Mouse (Mus musculus): ENCODE measurements around the gene Oxsr1. TPM values are rescaled to one million over a fixed set of nuclear protein-coding genes. Genes with fewer than 3 reads are reported as not detected.
"Not testable (repeated sequence)": the region's sequence is repeated elsewhere in the genome, so short reads cannot be mapped to it uniquely, and the experiment has no call there.

Gene Oxsr1
- polyA plus RNA-seq, 1 experiment from 2014 or later: 22.2 TPM

GRCm38 (mm10) chr9:119323260-119323645 is 1.0 kb upstream of the Oxsr1 start:
- peak overlapping the region; percentile 93 for H3K27ac ChIP-seq
- H3K36me3 ChIP-seq (ENCODE audit: inconsistent target): no peaks in the 10 kb centered on the region
- 7% methylated on average over 9 of the region's 9 CpGs for WGBS (ENCODE audit: missing documents)
- H3K4me3 ChIP-seq (ENCODE audit: inconsistent target): peak overlapping the region; percentile 78
- H3K79me2 ChIP-seq (ENCODE audit: inconsistent target): peaks cover 36% of the 10 kb centered on the region

GRCm38 (mm10) chr9:119321392-119322229 is 616 bp downstream of the Oxsr1 start:
- H3K27ac ChIP-seq: no peak overlapping the region

GRCm38 (mm10) chr9:119320946-119321345 is 1.3 kb downstream of the Oxsr1 start:
- H3K79me2 ChIP-seq (ENCODE audit: inconsistent target): peaks cover 59% of the 10 kb centered on the region
- peak overlapping the region; percentile 69 for H3K4me3 ChIP-seq (ENCODE audit: inconsistent target)
- H3K36me3 ChIP-seq (ENCODE audit: inconsistent target): no peaks in the 10 kb centered on the region
- H3K27ac ChIP-seq: no peak overlapping the region
- WGBS (ENCODE audit: missing documents): 48% methylated on average over 7 of the region's 7 CpGs

More at GRCm38 (mm10) chr9:119321392-119322229, 616 bp downstream of the Oxsr1 start:
- under 1% methylated on average over 57 of the region's 59 CpGs for WGBS (ENCODE audit: missing documents)
- Histone ChIP-seq H3K36me3 (ENCODE audit: inconsistent target) (no peaks in the 10 kb centered on the region), H3K79me2 (ENCODE audit: inconsistent target) (peaks cover 53% of the 10 kb centered on the region), H3K4me3 (ENCODE audit: inconsistent target) (peak overlapping the region; percentile 69)

- Histone ChIP-seq H3K4me3 (ENCODE audit: inconsistent target) (no peak overlapping the region), H3K36me3 (ENCODE audit: inconsistent target) (no peaks in the 10 kb centered on the region), H3K27ac (no peak overlapping the region), H3K79me2 (ENCODE audit: inconsistent target) (peaks cover 64% of the 10 kb centered on the region)
- whole genome bisulfite sequencing (ENCODE audit: missing documents): 95% methylated on average over 6 of the region's 7 CpGs
Measured at GRCm38 (mm10) chr9:119320446-119320845, 1.8 kb downstream of the Oxsr1 start.

GRCm38 (mm10) chr9:119318891-119319290 is 3.3 kb downstream of the Oxsr1 start:
- Histone ChIP-seq H3K36me3 (ENCODE audit: inconsistent target) (no peaks in the 10 kb centered on the region), H3K79me2 (ENCODE audit: inconsistent target) (peaks cover 80% of the 10 kb centered on the region), H3K4me3 (ENCODE audit: inconsistent target) (no peak overlapping the region), H3K27ac (no peak overlapping the region)
- WGBS (ENCODE audit: missing documents): 100% methylated on average over 1 of the region's 1 CpGs

- no peaks in the 10 kb centered on the region for H3K36me3 ChIP-seq (ENCODE audit: inconsistent target)
- WGBS (ENCODE audit: missing documents): 93% methylated on average over 9 of the region's 10 CpGs
- peaks cover 100% of the 10 kb centered on the region for H3K79me2 ChIP-seq (ENCODE audit: inconsistent target)
- no peak overlapping the region for H3K27ac ChIP-seq
- no peak overlapping the region for H3K4me3 ChIP-seq (ENCODE audit: inconsistent target)
Measured at GRCm38 (mm10) chr9:119313096-119313495, 9.1 kb downstream of the Oxsr1 start.

- Histone ChIP-seq H3K27ac (no peak overlapping the region), H3K36me3 (ENCODE audit: inconsistent target) (0 out of 2 replicates have a peak, but pooled peaks cover 6% of the 10 kb centered on the region), H3K79me2 (ENCODE audit: inconsistent target) (peaks cover 96% of the 10 kb centered on the region), H3K4me3 (ENCODE audit: inconsistent target) (no peak overlapping the region)
- WGBS (ENCODE audit: missing documents): 79% methylated on average over 1 of the region's 1 CpGs
Measured at GRCm38 (mm10) chr9:119309067-119309466, 13.2 kb downstream of the Oxsr1 start.

GRCm38 (mm10) chr9:119305863-119306262 is 16.4 kb downstream of the Oxsr1 start:
- Histone ChIP-seq H3K36me3 (ENCODE audit: inconsistent target) (0 out of 2 replicates have a peak, but pooled peaks cover 8% of the 10 kb centered on the region), H3K27ac (no peak overlapping the region), H3K4me3 (ENCODE audit: inconsistent target) (no peak overlapping the region), H3K79me2 (ENCODE audit: inconsistent target) (peaks cover 64% of the 10 kb centered on the region)
- WGBS (ENCODE audit: missing documents): 90% methylated on average over 3 of the region's 7 CpGs

GRCm38 (mm10) chr9:119298563-119298962 is 23.7 kb downstream of the Oxsr1 start:
- Histone ChIP-seq H3K36me3 (ENCODE audit: inconsistent target) (no peaks in the 10 kb centered on the region), H3K27ac (no peak overlapping the region), H3K79me2 (ENCODE audit: inconsistent target) (no peaks in the 10 kb centered on the region; the same call in 1 of the 2 replicates), H3K4me3 (ENCODE audit: inconsistent target) (no peak overlapping the region)
- 91% methylated on average over 3 of the region's 3 CpGs for WGBS (ENCODE audit: missing documents)

GRCm38 (mm10) chr9:119297696-119298095 is 24.5 kb downstream of the Oxsr1 start:
- H3K36me3 ChIP-seq (ENCODE audit: inconsistent target): peaks cover under 1% of the 10 kb centered on the region; the same call in 1 of the 2 replicates
- no peak overlapping the region for H3K27ac ChIP-seq
- H3K4me3 ChIP-seq (ENCODE audit: inconsistent target): no peak overlapping the region
- H3K79me2 ChIP-seq (ENCODE audit: inconsistent target): no peaks in the 10 kb centered on the region; the same call in 1 of the 2 replicates
- WGBS (ENCODE audit: missing documents): 95% methylated on average over 6 of the region's 6 CpGs

- no peak overlapping the region for H3K4me3 ChIP-seq (ENCODE audit: inconsistent target)
- H3K36me3 ChIP-seq (ENCODE audit: inconsistent target): peaks cover 12% of the 10 kb centered on the region; the same call in 1 of the 2 replicates
- no peak overlapping the region for H3K27ac ChIP-seq
- WGBS (ENCODE audit: missing documents): 97% methylated on average over 3 of the region's 3 CpGs
- H3K79me2 ChIP-seq (ENCODE audit: inconsistent target): no peaks in the 10 kb centered on the region
Measured at GRCm38 (mm10) chr9:119290791-119291190, 31.4 kb downstream of the Oxsr1 start.

- H3K36me3 ChIP-seq (ENCODE audit: inconsistent target): peaks cover 13% of the 10 kb centered on the region; the same call in 1 of the 2 replicates
- H3K27ac ChIP-seq: no peak overlapping the region
- no peaks in the 10 kb centered on the region for H3K79me2 ChIP-seq (ENCODE audit: inconsistent target)
- 96% methylated on average over 4 of the region's 5 CpGs for WGBS (ENCODE audit: missing documents)
- no peak overlapping the region for H3K4me3 ChIP-seq (ENCODE audit: inconsistent target)
Measured at GRCm38 (mm10) chr9:119280894-119281682, 41.1 kb downstream of the Oxsr1 start.

- Histone ChIP-seq H3K36me3 (ENCODE audit: inconsistent target) (peaks cover 4% of the 10 kb centered on the region; the same call in 1 of the 2 replicates), H3K27ac (no peak overlapping the region), H3K4me3 (ENCODE audit: inconsistent target) (no peak overlapping the region), H3K79me2 (ENCODE audit: inconsistent target) (no peaks in the 10 kb centered on the region)
- WGBS (ENCODE audit: missing documents): 98% methylated on average over 4 of the region's 5 CpGs
Measured at GRCm38 (mm10) chr9:119278031-119278430, 44.2 kb downstream of the Oxsr1 start.

GRCm38 (mm10) chr9:119276321-119276720 is 45.9 kb downstream of the Oxsr1 start:
- Histone ChIP-seq H3K4me3 (ENCODE audit: inconsistent target) (no peak overlapping the region), H3K36me3 (ENCODE audit: inconsistent target) (peaks cover under 1% of the 10 kb centered on the region; the same call in 1 of the 2 replicates), H3K27ac (no peak overlapping the region), H3K79me2 (ENCODE audit: inconsistent target) (no peaks in the 10 kb centered on the region)
- WGBS (ENCODE audit: missing documents): 91% methylated on average over 7 of the region's 7 CpGs

GRCm38 (mm10) chr9:119274814-119275213 is 47.4 kb downstream of the Oxsr1 start:
- not testable (repeated sequence) for H3K27ac ChIP-seq; H3K79me2 ChIP-seq (ENCODE audit: inconsistent target); H3K4me3 ChIP-seq (ENCODE audit: inconsistent target); H3K36me3 ChIP-seq (ENCODE audit: inconsistent target)
- 96% methylated on average over 4 of the region's 5 CpGs for WGBS (ENCODE audit: missing documents)

Measured in macrophage (primary cell).